Mouse (Mus musculus): ENCODE measurements around the gene Pigk.

DNA sequence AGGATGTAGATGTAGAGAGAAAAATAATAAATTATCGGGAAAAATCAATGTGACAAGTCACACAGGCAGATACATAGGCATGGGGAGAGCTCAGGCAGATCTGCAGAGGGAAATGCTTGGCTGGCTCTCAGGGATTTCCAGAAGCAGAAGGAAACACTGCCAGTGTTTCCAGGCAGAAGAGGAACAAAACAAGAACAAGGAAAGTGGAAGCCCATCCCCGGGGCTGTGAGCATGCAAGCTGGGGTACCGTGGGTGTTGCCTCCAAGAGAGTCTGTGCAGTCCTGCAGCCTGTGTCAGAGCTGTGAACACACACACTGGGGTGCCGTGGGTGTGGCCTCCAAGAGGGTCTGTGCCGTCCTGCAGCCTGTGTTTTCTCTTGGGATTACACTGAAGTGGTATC, 279.7 kb downstream of the Pigk start:
- TF ChIP-seq POLR2A (IDR thresholded peaks at IDR 0.05; ENCODE audit: low read depth, low read length) (no peak), CTCF (IDR thresholded peaks at IDR 0.05; ENCODE audit: borderline replicate concordance, insufficient read depth, low read length) (no peak)
